Mouse (Mus musculus) induced T-regulatory cell, adult 2 months (primary cell): ENCODE measurements around the gene Gaa.
A peak's percentile ranks its signal among the peaks of the same experiment; 100 is the strongest.
"Not testable (repeated sequence)": the region's sequence is repeated elsewhere in the genome, so short reads cannot be mapped to it uniquely, and the experiment has no call there.

Experiments
- DNase-seq: peaks from one replicate; pipeline ENCODE4 v3.0.0-alpha.2; 2012; ENCODE audit warnings: low read depth

Gene Gaa

GRCm38 (mm10) chr11:119252854-119253541 is 14.7 kb upstream of the Gaa start:
- peak; percentile 62 for DNase-seq

GRCm38 (mm10) chr11:119256557-119256956 is 11.1 kb upstream of the Gaa start:
- DNase-seq = not testable (repeated sequence)

- DNase-seq = no peak
Observed at GRCm38 (mm10) chr11:119258216-119258571, 9.5 kb upstream of the Gaa start.

GRCm38 (mm10) chr11:119258572-119259322 is 8.9 kb upstream of the Gaa start:
- DNase-seq = peak; percentile 75

DNA sequence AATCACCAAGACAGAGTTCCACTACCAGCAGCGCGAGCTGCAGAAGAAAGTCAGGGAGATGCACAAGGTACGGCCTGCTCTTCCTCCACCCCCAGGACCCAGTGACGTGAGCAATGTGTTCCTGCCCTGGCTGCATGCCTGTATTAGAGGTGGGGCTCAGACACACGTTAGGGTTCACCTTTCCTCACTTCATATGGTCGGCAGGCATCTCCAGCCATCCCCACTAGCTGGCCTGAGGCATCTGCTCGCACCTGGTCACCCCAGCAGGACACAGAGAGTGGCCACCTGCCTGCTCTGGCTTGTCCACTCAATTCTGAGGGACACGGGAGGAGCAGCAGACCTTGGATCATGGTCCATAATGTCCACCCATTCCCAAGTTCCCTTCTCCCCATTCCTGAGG is 7.7 kb upstream of the Gaa start:
- no peak for DNase-seq

GRCm38 (mm10) chr11:119264413-119264812 is 3.3 kb upstream of the Gaa start:
- no peak for DNase-seq

DNA sequence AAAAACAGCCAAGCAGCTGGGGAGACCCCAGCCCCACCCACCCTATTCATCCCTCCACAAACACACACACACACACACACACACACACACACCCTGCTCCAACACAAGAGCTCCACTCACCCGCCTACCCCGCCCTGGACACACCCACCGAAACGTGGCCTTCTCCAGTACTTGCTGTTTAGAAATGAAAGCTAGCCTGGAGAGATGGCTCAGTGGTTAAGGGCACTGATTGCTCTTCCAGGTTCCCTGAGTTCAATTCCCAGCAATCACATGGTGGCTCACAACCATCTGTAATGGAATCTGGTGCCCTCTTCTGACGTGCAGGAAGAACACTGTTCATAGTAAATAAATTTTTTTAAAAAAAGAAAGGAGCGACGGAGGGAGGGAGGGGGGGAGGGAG is 1.9 kb upstream of the Gaa start:
- no peak for DNase-seq

GRCm38 (mm10) chr11:119267241-119267674 is 429 bp upstream of the Gaa start:
- no peak for DNase-seq

DNA sequence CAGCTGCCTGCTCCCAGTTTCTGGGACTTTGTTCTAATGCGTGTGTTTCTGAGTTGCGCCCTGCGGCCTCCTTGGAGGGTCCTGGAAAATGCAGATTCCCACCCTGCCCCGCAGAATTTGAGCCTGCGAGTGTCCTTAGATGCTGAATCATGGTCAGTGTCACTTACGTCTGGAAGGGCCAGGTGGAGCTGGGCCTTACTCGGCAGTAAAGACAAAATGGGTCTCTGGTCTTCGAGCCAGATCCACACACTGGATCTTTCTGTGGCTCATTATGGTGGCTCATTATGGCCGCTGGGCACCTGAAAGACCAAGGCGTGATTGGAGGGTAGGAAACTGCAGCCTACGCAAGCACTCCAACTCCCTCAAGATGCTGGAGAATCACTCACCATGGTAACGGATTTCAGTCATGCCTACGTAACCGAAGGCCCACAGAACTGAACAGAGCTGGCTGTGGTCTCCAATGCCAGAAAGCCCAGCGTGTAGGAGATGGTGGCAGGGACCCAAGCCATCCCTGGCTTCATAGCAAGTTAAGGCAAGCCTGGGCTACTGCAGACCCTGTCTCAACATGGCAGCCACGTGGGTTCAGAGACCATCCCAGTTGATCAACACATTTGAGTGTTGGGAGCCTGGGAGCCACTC is 989 bp downstream of the Gaa start:
- no peak for DNase-seq

DNA sequence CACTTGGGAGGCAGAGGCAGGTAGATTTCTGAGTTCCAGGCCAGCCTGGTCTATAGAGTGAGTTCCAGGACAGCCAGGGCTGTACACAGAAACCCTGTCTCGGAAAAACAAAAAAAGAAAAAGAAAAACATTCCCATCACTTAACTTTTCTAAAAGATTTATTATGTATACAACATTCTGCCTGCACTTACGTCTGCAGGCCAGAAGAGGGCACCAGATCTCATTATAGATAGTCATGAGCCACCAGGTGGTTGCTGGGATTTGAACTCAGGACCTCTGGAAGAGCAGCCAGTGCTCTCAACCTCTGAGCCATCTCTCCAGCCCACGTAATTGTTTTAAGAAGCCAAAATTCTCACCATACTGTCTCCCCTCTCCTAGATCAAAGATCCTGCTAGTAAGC is 4.8 kb downstream of the Gaa start:
- DNase-seq = peak; percentile 30

DNA sequence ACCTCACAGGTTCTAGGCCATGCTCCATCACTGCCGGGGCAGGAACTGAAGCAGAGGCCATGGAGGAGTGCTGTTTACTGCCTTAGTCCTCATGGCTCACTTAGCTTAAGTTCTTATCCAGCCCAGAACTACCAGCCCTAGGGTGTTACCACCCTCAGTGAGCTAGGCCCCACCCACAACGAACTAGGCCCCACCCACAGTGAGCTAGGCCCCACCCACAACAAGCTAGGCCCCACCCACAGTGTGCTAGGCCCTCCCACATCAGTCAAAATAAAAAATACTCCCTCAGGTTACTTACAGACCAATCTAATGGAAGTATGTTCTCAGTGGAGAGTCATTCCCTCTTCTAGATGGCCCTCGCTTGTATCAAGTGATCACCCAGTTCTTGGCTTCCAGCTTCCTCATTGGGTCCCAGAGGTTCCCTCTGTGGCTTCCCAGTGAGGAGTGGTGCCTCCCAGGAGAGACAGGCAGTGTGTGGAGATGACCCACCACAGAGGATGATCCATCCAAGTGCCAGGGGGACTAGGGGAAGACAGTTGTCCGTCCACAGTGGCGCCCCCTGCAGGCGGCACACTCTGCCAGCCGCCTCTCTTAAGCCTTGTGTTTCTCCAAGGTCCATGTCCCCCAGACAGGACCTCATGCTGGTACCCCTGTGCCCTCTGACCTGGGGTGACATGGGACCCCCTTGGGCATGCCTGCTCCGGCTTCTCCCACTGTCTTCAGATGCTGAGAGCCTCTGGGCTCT is 5.7 kb downstream of the Gaa start:
- DNase-seq = peak; percentile 45

DNA sequence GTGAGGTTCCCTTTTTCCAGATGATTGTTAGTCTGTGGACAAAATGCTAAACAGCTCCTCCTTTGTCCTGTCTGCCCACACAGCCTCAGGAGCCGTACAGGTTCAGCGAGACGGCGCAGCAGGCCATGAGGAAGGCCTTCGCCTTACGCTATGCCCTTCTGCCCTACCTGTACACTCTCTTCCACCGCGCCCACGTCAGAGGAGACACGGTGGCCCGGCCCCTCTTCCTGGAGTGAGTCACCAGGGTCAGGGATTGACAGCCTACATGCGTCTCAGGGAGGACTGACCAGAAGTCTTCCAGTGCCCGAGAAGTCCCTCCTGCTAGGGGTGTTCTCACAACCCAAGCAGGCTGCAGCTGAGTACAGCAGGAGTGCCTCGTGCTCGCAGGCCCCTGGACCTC is 13.3 kb downstream of the Gaa start:
- no peak for DNase-seq

DNA sequence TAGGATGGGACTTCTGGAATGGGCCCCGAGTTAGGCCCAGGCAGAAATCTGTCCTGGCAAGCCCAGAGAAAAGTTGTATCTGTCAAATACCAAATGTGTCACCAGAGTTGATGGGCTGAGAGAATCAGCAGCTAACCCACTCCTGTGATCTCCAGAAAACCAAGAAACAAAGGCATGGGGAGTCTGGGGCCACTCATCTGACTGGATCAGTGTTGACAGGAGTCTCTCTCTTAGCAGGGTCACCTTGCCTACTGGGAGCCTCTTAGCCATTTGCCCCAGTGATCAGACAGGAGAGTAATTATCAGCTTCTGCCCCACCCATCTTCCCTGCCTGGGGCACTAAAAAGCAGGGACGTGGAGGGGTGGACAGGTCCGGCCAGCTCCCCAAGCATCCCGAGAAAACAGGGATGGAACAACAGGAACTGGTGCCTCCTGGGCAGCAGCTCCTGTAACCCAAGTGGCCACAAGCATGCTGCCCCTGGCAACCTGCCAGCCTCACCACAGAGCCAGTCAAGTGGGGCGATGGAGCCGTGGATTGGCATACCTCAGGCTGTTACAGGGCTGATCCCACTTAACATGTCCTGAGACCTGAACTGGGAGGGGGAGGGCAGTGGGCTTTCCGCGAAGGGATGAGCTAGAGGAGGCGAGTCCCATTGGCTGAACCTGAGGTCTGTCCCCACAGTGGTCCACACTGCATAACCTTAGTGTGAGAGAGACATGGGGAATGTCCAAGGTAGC is 18.3 kb downstream of the Gaa start:
- DNase-seq = no peak

GRCm38 (mm10) chr11:119287207-119287992 is 19.7 kb downstream of the Gaa start:
- DNase-seq = no peak

- DNase-seq = not testable (repeated sequence)
Observed at GRCm38 (mm10) chr11:119292861-119293260, 25.2 kb downstream of the Gaa start.

GRCm38 (mm10) chr11:119297996-119298395 is 30.3 kb downstream of the Gaa start:
- DNase-seq = peak; percentile 57

DNA sequence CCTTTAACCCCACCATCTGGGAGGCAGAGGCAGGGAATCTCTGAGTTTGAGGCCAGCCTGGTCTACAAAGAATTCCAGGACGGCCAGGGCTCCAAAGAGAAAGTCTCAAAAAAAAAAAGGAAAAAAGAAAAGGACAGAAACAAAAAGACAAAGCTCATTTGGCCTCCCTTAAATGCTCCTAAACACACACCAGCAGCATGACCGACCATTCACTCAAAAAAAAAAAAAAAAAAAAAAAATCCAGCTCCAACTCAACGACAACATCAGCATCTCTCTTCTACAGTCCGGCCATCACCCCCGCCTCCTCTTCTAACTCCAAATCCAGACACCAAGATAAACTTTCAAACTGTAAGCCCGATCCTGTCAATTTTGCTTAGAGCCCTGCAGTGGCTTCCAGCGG is 31.2 kb downstream of the Gaa start:
- DNase-seq = no peak

DNA sequence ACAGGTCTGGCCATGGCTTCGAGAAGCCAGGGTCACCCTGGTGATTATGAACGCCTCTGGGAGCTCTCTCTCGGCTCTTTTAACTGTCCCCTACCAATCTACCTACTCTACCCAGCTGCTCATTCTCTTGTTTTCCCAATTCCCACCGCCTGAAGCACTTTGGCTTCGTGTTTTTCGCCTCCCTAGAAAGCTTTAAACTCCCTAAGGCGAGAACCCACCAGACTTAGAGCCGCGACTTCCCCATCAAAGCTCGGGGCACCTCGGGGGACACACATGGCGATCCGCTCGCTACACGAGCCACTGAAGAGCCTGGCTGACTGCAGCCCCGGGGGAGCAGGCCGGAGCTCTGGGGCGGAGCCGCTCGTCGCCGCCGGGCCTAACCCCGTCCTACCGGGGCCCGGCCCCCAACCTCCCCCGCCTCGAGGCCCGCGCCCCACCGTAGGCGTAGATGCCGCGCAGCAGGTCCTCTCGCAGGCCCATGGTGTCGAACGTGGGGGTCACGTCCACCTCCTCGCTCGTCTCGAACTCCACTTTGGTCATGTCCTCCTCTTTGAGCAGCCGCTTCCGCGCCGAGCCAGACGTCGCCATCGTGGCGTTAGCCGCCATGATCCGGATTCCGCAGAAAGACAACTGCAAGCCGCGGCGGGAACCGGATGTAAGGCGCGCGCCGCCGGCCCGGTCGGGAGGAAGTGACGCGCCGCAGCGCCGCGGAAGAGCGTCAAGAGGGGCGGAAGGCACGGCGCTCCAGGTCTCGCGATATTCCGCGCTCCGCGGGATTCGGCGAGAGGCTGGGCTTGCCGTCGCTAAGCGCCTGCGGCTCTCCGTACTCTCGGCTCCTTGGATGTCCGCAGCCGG is 31.9 kb downstream of the Gaa start, which contains the start of gene Eif4a3:
TSS of gene Eif4a3 (minus strand) at position 699 of the 855 bp plus-strand sequence.
- DNase-seq = peak; percentile 99

- DNase-seq = no peak
Observed at GRCm38 (mm10) chr11:119300246-119300935, 32.7 kb downstream of the Gaa start.
